Mouse (Mus musculus) cerebellum, postnatal 10 days (tissue): ENCODE results near the gene Chad.

Experiments used
- DNase-seq, 2 experiments: peaks; one replicate each; pipeline ENCODE4 v3.0.0; 2021; ENCODE audit warnings: mixed read lengths in 2 of 2

Chad gene

DNA sequence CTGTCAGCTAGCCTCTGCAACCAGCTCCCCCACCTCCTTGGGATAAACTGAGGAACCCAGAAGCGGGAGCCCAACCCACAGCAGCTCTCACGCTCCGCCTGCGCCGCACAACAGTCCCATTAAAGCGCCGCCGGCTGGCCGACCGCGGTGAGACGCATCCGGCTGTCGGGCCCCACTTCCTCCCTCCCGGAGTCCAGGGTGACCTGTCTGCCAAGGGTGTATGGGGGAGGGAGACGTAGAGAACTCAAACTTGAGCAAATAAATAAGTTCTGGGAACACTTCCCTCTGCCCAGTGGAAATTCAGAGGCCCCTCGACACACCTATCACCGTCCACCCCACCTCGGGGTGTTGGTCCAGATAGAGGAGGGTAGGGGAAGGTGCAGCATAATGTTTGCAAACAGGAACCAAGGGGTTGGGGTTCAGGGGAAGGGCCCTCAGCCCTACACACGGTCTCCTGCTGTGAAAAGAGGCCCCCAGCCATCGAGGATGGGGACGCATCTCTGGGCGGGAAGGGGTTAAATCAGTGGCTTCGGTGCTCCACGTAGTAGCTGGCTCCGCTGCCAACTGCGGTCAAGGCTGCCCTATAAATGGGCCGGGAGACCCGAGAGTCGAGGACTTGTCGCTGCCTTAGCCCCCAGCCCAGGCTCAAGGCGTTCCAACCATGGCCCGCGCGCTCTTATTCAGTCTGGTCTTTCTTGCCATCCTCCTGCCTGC is at the start of gene Chad:
TSS of gene Chad (plus strand) at position 611 of the 714 bp plus-strand sequence.
- peak; percentile 50 to 52 for DNase-seq

DNA sequence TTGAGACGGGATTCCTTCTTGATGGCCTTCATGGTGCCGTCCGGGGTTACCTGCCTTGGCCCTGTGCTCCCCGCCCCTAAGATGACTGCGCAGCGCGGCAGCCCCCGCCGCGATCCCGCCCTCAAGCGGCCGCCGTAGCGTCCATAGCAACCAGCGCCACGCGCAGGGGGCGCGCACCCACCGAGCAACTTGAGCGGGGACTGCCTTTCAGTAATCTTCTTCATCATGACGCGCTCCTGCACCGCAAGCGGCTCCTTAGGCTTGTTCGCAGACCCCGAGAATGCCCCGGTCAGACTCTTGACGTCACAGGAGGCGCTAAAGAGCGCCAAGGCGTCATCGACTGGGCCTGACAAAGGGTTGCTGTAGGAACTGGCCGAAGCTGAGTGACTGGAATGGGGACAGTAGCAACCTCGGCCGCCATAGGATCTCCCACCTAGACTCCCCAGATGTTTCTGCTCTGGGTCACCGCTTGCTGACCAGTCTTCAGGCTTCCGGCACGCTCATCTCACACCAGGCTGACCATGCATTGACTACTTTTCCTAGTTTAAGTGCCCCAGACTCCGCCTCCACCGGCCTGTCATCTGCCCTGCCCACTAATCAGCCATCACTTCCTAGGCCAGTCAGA is 43.5 kb upstream of the Chad start, which contains the start of gene Mycbpap:
TSS of gene Mycbpap (minus strand) at position 524 of the 625 bp plus-strand sequence.
- DNase-seq = peak; percentile 73 to 75

DNA sequence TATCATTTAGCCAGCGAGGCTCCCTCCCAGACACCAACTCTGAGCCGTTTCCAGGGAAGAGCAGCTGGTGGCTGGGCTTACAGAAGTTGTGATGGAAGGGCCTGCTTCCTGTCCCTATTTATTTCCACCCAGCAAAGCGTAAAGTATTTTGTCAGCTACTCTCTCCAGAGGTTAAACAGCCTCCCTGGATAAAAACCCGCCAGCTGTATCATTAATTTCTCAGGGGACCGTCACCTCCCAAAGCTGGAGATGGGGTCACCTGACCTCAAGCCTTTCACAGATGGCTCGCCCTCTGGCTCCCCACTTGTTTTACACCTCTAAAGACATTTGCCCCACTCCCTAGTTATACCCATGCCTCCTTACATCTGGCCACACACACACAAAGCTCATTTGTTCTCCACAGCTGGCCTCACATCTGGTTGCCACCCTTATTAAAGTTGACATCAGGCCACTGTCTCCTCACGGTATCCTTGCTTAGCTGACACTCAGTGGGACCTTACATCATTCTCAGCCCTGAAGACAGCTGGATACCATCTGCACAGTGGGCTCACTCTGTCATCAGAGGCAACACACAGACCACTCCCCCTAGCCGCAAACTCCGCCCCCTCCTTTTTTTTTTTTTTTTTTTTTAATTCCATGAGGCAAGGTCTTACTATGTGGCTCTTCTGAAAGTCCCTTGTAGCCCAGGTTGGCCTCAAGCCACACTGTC is 38.5 kb upstream of the Chad start:
- DNase-seq = no peak

DNA sequence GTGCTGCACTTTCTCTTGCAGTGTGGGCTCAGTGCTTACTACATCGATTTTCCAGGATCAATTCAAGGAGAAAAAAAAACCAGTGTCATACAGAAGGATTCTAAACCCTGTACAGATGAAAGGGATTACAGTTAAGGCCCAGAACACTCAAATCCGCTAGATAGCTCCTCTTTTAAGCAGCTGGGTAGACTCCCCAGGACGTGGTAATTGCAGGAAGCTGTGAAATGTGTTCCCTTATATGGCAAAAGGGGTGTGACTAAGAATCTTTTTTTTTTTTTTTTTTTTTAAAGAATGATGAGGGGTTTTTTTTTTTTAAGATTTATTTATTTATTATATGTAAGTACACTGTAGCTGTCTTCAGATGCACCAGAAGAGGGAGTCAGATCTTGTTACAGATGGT is 36.0 kb upstream of the Chad start:
- DNase-seq = no peak

DNA sequence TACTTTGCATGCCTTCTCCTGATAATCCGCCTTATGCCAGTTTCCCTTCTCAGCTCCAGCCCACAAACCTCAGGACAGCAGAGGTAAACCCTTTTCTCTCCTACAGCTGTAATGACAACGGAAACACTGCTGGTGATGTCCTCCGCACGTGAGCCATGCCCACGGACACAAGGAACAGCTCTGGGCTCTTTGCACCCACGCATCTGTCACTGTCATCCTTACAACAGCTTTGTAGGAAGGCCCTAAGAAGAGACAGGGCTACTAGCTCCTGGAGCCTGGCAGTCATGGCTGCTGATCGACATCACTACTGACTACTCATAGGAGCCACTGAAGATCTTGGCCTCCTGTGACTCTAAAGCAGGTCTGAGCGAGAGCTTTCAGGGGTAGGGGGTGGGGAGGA is 31.7 kb upstream of the Chad start:
- no peak for DNase-seq

DNA sequence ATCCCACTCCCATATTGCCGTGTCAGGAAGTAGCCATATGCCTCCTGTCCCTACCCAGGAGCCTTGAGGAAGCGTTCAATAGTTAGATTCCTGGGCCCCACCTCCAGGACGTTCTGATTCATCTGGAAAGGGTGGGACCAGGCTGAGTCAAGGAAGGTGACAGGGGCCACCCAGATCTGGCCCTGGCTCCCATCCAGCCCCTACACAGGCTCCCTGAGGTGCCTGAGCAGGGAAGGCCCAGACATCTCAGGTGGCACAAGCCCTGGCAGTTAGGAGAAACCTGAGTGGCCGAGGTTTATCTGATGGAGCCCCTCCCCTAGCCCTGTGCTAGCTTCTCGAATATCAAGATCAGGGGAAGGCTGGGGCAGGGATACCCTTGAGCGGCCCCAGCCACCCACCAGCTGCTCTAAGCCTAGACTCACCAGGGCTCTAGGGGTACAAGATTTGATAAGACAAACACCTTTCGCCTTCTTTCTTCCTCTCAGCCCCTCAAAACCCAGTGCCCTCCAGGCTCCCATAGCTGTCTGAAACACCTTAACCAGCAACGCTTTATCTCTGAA is 26.0 kb upstream of the Chad start:
- DNase-seq = no peak

DNA sequence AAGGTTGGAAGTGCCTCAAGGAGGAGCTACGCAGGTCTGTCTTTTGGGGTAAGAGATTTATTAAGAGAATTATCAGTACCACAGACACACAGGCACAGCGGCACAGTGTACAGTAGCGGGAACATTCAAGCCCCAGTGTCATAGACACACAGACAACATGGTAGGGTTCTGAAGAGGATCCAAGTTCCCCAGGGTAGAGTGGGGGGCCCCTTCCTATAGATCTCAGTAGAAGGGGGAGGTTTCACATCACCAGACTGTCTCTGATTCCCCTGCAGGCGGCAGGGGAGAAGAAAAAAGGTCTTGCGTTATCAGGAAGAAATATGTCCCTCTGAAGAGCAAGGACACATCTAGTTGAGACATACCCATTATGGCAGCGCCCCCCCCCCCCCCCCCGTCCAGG is 25.1 kb upstream of the Chad start:
- DNase-seq = no peak

DNA sequence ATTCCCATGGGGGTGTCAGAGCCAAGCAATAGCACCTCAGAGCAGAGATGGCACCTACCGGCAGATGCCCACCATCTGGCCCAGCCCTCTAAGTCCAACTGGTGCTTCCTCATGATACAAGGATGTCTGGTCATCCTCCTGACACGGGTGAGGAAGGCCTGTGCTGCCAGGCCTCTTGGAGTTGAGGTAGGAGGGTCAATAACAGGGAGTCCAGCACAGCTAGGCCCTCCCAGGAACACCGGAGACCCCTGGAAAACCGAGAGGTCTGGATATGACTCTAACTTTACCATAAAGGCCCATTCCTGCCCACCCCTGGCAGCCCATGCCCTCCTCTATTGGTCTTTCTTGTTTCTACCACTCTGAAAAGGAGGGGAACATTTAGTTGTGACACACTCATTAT is 22.4 kb upstream of the Chad start:
- no peak for DNase-seq

DNA sequence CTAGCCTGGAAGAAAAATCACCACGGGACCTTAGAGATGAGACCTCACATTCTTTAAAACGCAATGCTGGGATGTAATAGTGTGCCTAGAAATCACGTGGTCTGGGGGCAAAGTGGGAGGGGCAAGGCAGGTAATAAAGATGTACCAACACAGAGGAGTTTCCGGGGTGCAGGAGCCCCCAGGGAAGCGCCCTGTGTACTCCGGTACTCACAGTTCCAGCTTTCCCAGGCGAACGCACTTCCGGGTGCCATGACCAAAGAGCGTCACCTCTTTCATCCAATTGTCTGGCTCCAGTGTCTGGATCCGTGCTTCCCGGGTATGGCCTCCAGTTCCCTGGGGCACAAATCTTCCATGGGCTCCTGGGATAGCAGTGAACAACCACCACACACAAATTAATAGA is 21.5 kb upstream of the Chad start:
- DNase-seq = no peak

DNA sequence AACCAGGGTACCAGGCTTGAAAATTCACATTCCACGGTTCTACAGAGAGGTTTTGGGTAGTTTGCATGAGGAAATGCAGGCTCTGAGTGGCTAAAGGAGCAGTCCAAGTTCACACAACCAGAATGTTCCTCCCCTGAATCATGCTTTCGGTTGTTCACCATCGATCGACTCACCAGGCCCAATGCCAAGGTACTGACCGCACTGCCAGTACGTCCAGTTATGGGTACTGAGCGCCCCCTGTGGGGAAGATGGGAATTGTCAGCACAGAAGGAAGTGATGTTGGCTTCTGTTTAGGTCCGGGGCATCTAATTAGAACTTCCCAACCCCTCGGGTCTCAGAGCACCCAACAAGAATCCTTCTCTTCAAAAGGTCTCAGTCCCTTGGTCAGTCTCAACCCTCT is 20.9 kb upstream of the Chad start:
- DNase-seq = peak; percentile 99 to 100

DNA sequence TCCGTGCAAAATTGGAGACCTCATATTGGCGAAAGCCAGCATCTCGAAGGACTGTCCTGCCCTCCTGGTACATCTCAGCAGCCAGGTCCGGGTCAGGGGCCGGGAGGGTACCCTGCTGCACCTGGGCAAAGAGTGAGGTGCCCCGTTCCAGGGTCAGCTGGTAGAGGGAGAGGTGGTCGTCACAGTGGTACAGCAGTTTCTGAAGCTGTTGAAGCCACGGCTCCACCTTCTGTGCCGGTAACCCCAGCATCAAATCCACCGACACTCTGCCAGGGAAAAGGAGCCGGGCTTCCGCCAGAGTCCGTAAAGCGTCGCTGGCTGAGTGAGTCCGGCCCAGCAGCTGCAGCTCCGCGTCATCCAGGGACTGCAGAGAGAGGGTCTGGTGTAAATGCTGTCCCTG is 20.4 kb upstream of the Chad start:
- peak; percentile 35 to 51 for DNase-seq

DNA sequence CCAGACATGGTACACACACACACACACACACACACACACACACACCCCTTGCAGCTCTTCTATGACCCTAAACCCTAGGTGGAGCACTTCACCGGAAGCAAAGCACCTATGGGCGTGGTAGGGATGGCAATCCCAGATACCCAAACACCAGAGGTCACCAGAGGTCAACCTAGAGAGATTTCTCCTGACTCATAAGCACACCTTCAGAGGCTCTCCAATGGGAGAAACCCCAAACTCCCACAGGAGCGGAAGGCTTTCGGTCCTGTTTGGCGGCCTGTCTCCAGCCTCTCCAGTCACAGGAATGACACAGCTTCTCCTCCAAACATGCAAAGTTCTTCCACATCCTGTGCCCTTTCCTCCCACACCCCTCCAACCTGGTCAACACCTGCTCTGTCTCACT is 18.5 kb upstream of the Chad start:
- no peak for DNase-seq

DNA sequence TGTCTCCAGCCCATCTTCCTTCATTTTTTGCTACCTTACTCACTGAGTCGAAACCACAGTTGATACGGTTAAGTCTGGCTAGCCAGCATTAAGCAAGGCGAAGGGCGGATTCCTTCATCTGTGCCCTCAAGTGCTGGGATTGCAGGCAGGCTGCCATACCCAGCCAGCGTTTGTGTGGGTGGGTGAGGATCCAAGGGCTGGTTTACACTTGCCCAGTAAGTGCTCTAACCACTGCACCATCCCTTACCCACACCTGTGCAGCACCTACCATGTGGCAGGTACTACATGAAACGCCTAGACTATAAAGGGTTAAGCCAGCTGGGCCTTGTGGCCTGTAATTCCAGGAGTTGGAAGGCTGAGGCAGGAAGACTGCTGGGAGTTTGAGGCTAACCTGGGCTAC is 17.6 kb upstream of the Chad start:
- DNase-seq = no peak

DNA sequence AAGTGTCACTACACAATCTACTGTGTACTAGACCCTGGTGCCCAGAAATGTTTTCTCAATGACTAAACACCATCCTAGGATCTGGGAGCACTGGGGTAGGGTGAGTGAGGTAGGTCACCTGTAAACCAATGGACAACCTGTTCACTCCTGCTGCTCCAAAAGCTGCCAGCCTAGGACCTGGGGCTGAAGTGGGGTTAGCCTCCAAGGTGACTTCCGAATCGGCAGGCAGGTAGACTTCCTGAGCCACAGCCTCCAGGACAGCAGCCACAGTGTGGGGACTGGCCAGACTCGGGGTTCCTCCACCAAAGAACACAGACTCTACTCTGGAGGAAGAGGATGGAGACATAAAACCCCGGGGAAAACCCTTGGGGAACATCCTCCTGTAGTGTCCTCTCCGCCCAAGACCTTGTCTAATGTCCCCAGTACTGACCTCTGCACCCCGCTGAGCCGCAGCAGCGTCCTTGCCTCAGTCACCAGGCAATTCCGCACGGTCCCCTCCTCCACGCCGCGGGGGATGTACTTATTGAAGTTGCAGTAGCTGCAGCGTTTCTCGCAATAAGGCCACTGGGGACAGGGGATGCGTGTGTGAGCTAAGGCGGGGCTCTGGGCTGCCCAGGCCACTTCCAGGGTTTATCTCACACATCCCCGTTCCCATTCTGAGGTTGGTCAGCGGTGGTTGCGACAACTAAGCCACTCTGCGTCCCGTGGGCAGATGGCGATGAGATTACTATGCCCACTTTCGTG is 16.6 kb upstream of the Chad start:
- DNase-seq = peak; percentile 78 to 79

DNA sequence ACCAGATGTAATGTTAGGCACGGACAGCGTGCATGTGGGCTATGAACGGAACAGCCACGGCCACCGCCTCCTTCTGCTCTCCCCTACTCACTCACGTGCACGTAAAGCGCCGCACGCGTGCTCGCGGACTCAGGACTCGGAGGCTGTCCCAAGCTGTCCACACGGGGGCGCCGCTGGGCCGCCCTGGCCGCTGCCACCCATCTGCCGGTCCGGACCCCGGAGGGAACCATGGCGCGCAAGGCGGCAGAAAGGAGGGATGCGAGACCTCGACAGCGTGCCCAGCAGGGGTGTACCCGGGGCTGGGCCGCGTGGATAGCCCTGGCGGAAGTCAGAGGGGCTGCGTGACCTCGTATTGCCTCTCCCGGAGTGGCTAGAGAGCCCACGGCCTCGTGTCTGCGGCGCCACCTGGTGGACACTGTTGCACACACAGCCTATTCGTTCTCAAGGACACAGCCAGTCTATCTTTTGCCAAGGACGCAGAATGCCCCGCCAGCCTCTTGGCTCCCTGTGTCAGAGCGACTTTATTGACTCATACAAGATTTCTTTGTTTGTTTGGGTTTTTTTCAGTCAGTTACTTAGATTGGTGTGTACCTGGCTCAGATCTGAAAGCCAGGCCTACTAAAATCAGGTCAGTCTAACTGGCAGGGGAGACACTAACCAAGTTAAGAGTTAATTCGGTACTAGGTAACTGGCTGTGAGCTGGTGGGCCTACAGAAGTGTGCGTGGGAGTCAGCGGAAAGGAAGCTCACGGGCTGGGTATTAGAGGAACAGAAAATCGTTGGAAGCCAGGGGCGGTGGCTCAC is 15.8 kb upstream of the Chad start, which contains the start of gene Rsad1:
TSS of gene Rsad1 (minus strand) at position 368 of the 803 bp plus-strand sequence.
- peak; percentile 98 to 99 for DNase-seq

DNA sequence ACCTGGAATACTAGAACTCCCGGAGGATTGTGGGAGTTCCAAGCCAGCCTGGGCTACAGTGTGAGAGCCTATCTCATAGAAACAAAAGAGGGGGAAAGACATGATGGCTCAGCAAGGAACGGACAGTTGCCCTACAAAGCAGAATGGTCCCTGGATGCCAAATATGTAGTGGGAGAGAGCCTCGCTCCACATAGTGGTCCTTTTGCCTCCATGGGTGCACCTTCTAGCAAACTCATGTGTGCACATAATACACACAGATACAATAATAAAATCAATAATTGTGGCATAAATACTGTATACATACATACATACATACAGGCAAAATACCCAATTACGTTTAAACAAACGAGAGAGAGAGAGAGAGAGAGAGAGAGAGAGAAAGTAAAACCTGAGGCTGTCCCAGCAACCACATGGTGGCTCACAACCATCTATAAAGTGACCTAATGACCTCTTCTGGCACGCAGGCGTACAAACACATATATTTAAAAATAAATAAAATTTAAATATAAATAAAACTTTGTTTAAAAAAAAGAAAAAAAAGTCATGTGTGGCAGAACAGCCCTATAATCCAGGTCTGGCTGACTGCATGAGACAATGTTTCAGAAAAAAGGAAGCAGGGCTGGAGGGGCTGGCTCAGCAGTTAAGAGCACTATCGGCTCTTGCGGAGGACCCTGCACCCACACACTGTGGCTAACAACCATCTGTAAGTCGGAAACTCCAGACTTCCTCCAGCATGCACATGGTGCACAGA is 15.0 kb upstream of the Chad start:
- DNase-seq = no peak

DNA sequence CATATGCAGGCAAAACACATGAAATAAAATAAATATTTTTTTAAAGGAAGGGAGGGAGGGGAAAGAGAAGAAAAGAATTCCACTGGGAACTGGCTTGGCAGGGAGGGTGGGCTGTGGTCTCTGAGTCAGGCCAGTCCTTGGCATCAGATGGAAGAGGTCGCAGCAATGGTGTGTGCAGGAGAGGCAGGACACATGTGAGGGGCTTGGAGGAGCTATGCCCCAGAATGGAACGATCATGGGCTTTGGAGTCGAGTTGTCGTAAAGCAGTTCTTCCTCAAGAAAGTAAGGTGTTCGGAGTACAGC is 14.5 kb upstream of the Chad start:
- no peak for DNase-seq

DNA sequence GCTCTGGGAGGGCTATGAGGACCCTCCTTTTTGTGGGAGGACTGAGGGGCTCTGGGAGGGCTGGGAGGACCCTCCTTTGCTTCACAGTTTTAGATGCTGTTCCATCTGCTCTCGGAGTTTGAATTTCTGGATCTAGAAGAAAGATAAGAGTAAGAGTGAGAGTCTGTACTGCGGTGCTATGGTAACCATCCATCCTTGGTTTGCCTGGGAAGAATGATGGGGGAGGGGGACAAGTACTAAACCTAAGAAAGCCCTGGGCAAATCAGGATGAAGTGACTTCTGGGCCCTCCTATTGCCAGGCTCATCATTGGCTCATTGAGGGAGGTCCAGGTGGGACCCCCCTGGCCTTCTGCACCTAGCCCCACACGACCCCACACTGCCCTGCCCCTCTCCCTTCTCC is 6.6 kb upstream of the Chad start:
- no peak for DNase-seq

DNA sequence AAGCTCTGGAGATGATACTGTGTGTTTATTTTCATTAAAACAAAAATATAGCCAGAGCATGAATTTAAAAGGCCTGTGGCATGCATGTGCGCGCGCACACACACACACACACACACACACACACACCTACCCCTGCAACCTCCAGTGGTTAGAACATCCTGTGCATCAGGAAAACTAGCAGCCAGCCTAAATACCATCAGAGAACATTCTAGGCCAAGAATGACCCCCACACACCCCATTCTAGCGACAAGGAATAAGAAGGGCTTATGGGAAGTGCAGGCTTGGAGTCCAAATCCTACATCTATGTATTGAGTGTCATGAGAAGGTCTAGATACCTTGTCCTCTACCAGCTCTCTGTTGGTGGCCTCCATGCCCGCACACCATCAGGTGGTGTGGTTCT is 1.5 kb upstream of the Chad start:
- no peak for DNase-seq

DNA sequence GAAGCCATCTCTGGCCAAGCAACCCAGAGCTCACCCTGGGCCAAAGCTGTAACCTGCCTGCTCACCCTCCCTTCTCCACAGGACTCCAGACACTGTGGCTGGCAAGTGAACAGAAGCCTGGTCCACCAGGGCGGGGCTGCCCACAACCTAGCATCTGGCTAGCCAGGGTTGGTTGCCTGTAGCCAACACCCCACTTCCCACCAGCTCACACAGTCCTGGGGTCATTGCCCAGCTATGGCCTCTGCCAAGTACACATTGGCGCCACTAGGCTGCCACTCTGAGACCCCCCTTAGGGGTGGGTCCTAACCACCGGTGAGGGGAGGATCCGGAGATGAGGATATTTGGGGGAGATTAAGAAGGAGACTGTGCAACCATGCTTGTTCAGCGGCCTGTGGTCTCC is 1.0 kb upstream of the Chad start:
- peak; percentile 48 to 63 for DNase-seq

DNA sequence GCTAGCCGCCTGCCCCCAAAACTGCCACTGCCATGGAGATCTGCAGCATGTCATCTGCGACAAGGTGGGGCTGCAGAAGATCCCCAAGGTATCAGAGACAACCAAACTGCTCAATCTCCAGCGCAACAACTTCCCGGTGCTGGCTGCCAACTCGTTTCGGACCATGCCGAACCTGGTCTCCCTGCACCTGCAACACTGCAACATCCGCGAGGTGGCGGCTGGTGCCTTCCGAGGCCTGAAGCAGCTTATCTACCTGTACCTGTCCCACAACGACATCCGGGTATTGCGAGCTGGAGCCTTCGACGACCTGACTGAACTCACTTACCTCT is 268 bp downstream of the Chad start:
- DNase-seq = peak in 1 of 2 experiments; percentile 56

DNA sequence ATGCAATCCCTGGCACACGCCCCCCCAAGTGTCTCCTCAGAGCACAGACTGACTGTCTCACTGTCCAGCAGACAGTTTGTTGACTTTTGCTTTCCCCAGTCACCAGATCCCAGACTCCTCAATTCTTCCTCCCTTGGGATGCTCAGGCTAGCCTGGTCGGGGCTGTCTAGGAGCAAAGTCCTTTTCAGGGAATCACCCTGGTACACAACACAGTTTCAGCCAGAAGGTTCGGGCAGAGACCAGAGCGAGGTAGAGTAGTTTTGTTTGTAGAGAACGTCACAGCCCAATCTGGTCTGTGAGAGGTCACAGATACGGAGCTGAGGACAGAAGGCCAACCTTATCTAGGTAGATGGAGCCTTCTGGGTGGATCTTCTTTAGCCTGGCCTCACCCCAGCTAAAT is 1.7 kb downstream of the Chad start:
- DNase-seq = no peak
